Comparison of ENCODE assay signal across 8 mouse cellular contexts in the genomic region with DNA sequence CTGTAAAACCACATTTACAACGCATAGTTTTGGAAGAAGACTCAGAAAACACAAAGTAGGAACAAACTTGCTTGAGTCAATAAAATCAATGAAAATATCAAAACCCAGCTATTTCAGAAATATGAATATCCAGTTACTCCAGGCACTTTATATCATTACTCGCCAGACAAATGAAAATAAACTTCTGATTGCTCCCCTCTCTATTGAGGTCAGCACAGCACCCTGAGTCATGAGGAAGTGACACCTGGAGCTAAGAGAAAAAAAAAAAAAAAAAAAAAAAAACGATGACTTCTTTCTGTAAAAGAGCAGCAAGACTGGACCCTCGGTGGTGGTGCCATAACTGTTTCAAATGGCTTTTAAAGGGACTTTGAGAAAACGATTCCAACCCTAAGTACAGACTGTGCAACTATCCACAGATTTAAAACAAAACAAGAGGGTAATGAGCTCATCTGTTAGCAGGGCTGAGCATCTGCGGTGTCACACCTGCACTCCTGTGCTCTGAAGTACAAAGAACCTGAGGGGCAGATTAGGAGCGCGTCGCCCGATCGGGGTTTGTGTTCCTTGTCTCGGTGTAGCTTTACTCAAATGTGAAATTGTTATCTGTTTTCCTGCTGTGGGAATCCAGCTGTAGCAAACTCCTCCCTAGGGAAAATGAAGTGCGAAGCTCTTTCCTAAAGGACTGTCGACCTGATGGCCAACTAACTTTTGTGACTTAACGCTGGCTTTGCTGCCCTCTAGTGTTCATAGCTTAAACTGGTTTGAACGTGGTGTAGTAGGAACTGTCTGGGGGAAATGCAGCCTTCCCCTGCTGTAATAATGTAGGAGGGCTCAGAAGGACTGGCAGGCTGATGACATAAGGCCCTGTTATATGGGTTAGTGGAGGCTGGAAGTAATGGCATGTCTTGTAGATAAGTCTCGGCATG.
DNase-seq lines count a peak whose midpoint lies in the region; ATAC-seq and TF ChIP-seq lines count a peak whose summit lies in the region.

No protein-coding gene starts in this region.

- peak overlapping the region; percentile 42 for H3K4me2 ChIP-seq in embryonic facial prominence, embryonic 15.5 days (replicated peaks)
- H3K4me2 ChIP-seq in liver, postnatal 0 days (ENCODE audit: low read depth, low read length), result no peak overlapping the region
- H3K4me2 ChIP-seq in neural tube, embryonic 15.5 days, result peak overlapping the region; percentile 52

- peak; percentile 2 for TF ChIP-seq CTCF in ES-Bruce4 (IDR thresholded peaks at IDR 0.05; ENCODE audit: low read depth, low read length)
- peak; percentile 88 for TF ChIP-seq CTCF in liver, postnatal 0 days (IDR thresholded peaks at IDR 0.05; ENCODE audit: low read depth)

- H3K9me3 ChIP-seq in ES-Bruce4 (replicated peaks; ENCODE audit: control insufficient read depth, insufficient read depth, low read length, poor library complexity, severe bottlenecking), result no peaks in the 10 kb centered on the region
- H3K9me3 ChIP-seq in embryonic facial prominence, embryonic 15.5 days (replicated peaks), result no peaks in the 10 kb centered on the region
- H3K9me3 ChIP-seq in liver, postnatal 0 days (ENCODE audit: low read length), result no peaks in the 10 kb centered on the region
- no peaks in the 10 kb centered on the region for H3K9me3 ChIP-seq in neural tube, embryonic 15.5 days (replicated peaks)

- no peak overlapping the region for H3K4me3 ChIP-seq in ES-Bruce4 (ENCODE audit: low read depth, low read length)
- H3K4me3 ChIP-seq in embryonic facial prominence, embryonic 15.5 days (replicated peaks), result no peak overlapping the region
- H3K4me3 ChIP-seq in liver, postnatal 0 days (ENCODE audit: low read depth, low read length), result no peak overlapping the region
- peak overlapping the region; percentile 16; the same call in 1 of the 2 replicates for H3K4me3 ChIP-seq in neural tube, embryonic 15.5 days (replicated peaks)

- TF ChIP-seq EP300 in ES-Bruce4 (IDR thresholded peaks at IDR 0.05; ENCODE audit: insufficient read depth, low read depth, low read length), result no peak
- TF ChIP-seq EP300 in liver, postnatal 0 days (IDR thresholded peaks at IDR 0.05; ENCODE audit: low read depth), result no peak

- no peaks in the 10 kb centered on the region for H3K27me3 ChIP-seq in ES-Bruce4 (ENCODE audit: control insufficient read depth, insufficient read depth, low read length, poor library complexity, severe bottlenecking)
- no peaks in the 10 kb centered on the region for H3K27me3 ChIP-seq in embryonic facial prominence, embryonic 15.5 days
- H3K27me3 ChIP-seq in liver, postnatal 0 days (ENCODE audit: insufficient read depth, low read length), result no peaks in the 10 kb centered on the region
- H3K27me3 ChIP-seq in neural tube, embryonic 15.5 days (replicated peaks), result no peaks in the 10 kb centered on the region

- 24% methylated on average over 17 of the region's 17 CpGs for WGBS in embryonic facial prominence, embryonic 15.5 days
- WGBS in liver, postnatal 0 days (ENCODE audit: insufficient replicate concordance), result 24% methylated on average over 17 of the region's 17 CpGs
- WGBS in neural tube, embryonic 15.5 days, result 28% methylated on average over 17 of the region's 17 CpGs

- ATAC-seq in embryonic facial prominence, embryonic 15.5 days (ENCODE audit: insufficient number of reproducible peaks, low FRiP score, low TSS enrichment, low read depth), result no peak
- ATAC-seq in liver, postnatal 0 days, result peak; percentile 38; the same call in 1 of the 2 replicates
- peak; percentile 81 for ATAC-seq in neural tube, embryonic 15.5 days (ENCODE audit: low FRiP score)

- no peaks in the 10 kb centered on the region for H3K36me3 ChIP-seq in ES-Bruce4 (ENCODE audit: control insufficient read depth, insufficient read depth, low read length, poor library complexity, severe bottlenecking)
- H3K36me3 ChIP-seq in embryonic facial prominence, embryonic 15.5 days, result no peaks in the 10 kb centered on the region
- H3K36me3 ChIP-seq in liver, postnatal 0 days (replicated peaks; ENCODE audit: insufficient read depth, low read length), result no peaks in the 10 kb centered on the region
- H3K36me3 ChIP-seq in neural tube, embryonic 15.5 days, result no peaks in the 10 kb centered on the region

- H3K9ac ChIP-seq in ES-Bruce4 (ENCODE audit: low read depth, poor library complexity, severe bottlenecking), result no peak overlapping the region
- H3K9ac ChIP-seq in embryonic facial prominence, embryonic 15.5 days, result no peak overlapping the region
- H3K9ac ChIP-seq in liver, postnatal 0 days (replicated peaks), result no peak overlapping the region
- no peak overlapping the region for H3K9ac ChIP-seq in neural tube, embryonic 15.5 days (replicated peaks)

- no peak for TF ChIP-seq POLR2A in ES-Bruce4 (IDR thresholded peaks at IDR 0.05; ENCODE audit: insufficient read depth, low read length)

- intact Hi-C loops in heart, postnatal 36 days (cut with DNase I), result loop anchor here (1.0 kb wide), 1 partner anchor 28 kb away; no protein-coding TSS in a partner anchor

- no peak overlapping the region for H3K27ac ChIP-seq in ES-Bruce4 (ENCODE audit: insufficient read depth, low read length)
- H3K27ac ChIP-seq in embryonic facial prominence, embryonic 15.5 days (replicated peaks), result no peak overlapping the region
- no peak overlapping the region for H3K27ac ChIP-seq in liver, postnatal 0 days (ENCODE audit: low read depth)
- H3K27ac ChIP-seq in neural tube, embryonic 15.5 days (replicated peaks), result no peak overlapping the region

- no peaks in the 10 kb centered on the region for H3K4me1 ChIP-seq in ES-Bruce4 (ENCODE audit: control insufficient read depth, insufficient read depth, low read length)
- H3K4me1 ChIP-seq in embryonic facial prominence, embryonic 15.5 days, result no peaks in the 10 kb centered on the region
- no peaks in the 10 kb centered on the region for H3K4me1 ChIP-seq in liver, postnatal 0 days (ENCODE audit: insufficient read depth)
- H3K4me1 ChIP-seq in neural tube, embryonic 15.5 days, result 0 out of 2 replicates have a peak, but pooled peaks cover 3% of the 10 kb centered on the region

- DNase-seq in adrenal gland, postnatal 14 days, result peak; percentile 60
- DNase-seq in heart, postnatal 36 days, result peak; percentile 31 to 42
- peak; percentile 17 to 80 for DNase-seq in layer of hippocampus, adult 18-20 months (ENCODE audit: low spot score in 2 of 2)
- DNase-seq in liver, postnatal 0 days, result peak; percentile 55
- DNase-seq in thymus, postnatal 36 days, result peak; percentile 61 to 68
